Comparison of ENCODE assay signal across 12 mouse cellular contexts in the genomic region with DNA sequence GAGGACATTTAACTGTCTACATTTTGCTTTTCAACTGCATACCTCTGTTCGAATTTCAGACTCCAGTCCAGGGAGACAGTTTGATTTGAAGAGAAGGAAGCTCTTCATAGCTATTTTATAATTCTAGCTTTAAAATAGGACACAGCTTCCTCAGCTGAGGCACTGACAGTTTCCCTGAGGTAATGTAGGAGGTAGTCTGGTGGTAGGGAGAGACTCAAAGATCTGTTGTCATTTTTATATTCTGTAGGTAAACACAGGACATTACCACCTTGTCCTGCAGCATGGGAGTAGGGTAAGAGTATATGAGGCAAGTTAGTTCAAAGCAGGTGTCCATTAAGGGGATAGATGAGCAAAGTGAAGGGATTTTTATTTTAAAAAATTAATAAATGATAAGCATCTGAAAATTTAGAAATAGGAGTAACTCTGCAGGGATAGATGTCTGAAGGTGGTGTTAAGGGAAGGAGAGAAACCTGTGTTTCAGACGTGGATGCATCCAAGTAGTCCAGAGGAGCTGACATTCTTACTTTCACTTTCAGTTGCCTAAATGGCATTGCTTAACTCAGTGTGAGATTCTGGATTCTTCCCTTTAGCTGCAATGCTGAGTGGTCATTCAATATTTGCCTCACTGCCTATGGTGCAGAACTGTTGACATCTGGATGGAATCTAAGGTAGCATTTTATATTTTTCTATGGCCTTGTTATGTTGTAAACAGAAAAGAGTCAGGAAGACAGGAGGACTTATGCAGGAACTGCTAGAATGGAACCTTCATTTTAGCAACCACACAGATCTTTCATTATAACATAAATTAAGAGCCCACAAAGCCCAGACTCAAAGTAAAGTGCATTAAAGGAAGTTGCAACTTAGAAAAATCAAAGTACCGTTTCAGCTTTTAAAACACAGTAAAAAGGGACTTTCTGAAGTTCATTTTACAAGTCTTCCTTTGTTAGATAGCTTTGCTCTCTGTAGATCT.
DNase-seq lines count a peak whose midpoint lies in the region; ATAC-seq and TF ChIP-seq lines count a peak whose summit lies in the region.
"Had no signal": no experiment of that assay in that cellular context is flagged by ENCODE, and none has a peak within 500 bp of the region (broad histone marks: within the 10 kb centered on the region; RNA-seq: fewer than 3 reads in every experiment).

No protein-coding gene starts in this region.

- no peaks in the 10 kb centered on the region for H3K9me3 ChIP-seq in forebrain, embryonic 11.5 days (ENCODE audit: control insufficient read depth, low read length)
- H3K9me3 ChIP-seq in hindbrain, embryonic 12.5 days (replicated peaks) = no peaks in the 10 kb centered on the region
- H3K9me3 ChIP-seq: forebrain, embryonic 15.5 days; hindbrain, embryonic 13.5 days had no signal

- TF ChIP-seq CTCF in lung, adult 2 months (IDR thresholded peaks at IDR 0.05; ENCODE audit: insufficient read depth, low read length) = no peak

- 32% methylated on average over 3 of the region's 3 CpGs for WGBS in lung, adult 2 months
- WGBS in forebrain, embryonic 11.5 days = 82% methylated on average over 3 of the region's 3 CpGs
- WGBS in hindbrain, embryonic 12.5 days = 82% methylated on average over 3 of the region's 3 CpGs

- H3K27me3 ChIP-seq in forebrain, embryonic 11.5 days (ENCODE audit: control insufficient read depth, insufficient read depth, low read length) = no peaks in the 10 kb centered on the region
- H3K27me3 ChIP-seq in hindbrain, embryonic 12.5 days = no peaks in the 10 kb centered on the region
- H3K27me3 ChIP-seq: forebrain, embryonic 15.5 days; hindbrain, embryonic 13.5 days had no signal

- no peak for TF ChIP-seq POLR2A in lung, adult 2 months (IDR thresholded peaks at IDR 0.05; ENCODE audit: borderline replicate concordance, extremely low read depth, low read depth, low read length)

- H3K27ac ChIP-seq in forebrain, embryonic 11.5 days (ENCODE audit: low read depth, low read length) = no peak overlapping the region
- H3K27ac ChIP-seq in hindbrain, embryonic 12.5 days = no peak overlapping the region
- H3K27ac ChIP-seq: forebrain, embryonic 15.5 days; hindbrain, embryonic 13.5 days had no signal

- ATAC-seq in frontal cortex, adult (ENCODE audit: low TSS enrichment) = peak; percentile 82
- peak; percentile 87 for ATAC-seq in megakaryocyte progenitor cell, adult 5-6 weeks (replicated peaks; ENCODE audit: poor library complexity)
- no peak for ATAC-seq in forebrain, embryonic 11.5 days (replicated peaks; ENCODE audit: low FRiP score)
- ATAC-seq in hindbrain, embryonic 12.5 days (ENCODE audit: low FRiP score) = no peak
- ATAC-seq: forebrain, embryonic 15.5 days had no signal

- H3K4me3 ChIP-seq in lung, adult 2 months (replicated peaks; ENCODE audit: extremely low read depth, low read depth, low read length) = peak overlapping the region; percentile 42
- H3K4me3 ChIP-seq in forebrain, embryonic 11.5 days (ENCODE audit: low read depth, low read length) = no peak overlapping the region
- no peak overlapping the region for H3K4me3 ChIP-seq in hindbrain, embryonic 12.5 days
- H3K4me3 ChIP-seq: forebrain, embryonic 15.5 days; hindbrain, embryonic 13.5 days had no signal

- no peaks in the 10 kb centered on the region for H3K36me3 ChIP-seq in forebrain, embryonic 11.5 days (ENCODE audit: control insufficient read depth, insufficient read depth, low read length)
- H3K36me3 ChIP-seq in hindbrain, embryonic 12.5 days = no peaks in the 10 kb centered on the region
- H3K36me3 ChIP-seq: forebrain, embryonic 15.5 days; hindbrain, embryonic 13.5 days had no signal

- no peak overlapping the region for H3K4me2 ChIP-seq in forebrain, embryonic 11.5 days (ENCODE audit: low read depth, low read length, severe bottlenecking)
- no peak overlapping the region for H3K4me2 ChIP-seq in hindbrain, embryonic 12.5 days (replicated peaks)
- H3K4me2 ChIP-seq: forebrain, embryonic 15.5 days; hindbrain, embryonic 13.5 days had no signal

- H3K9ac ChIP-seq in forebrain, embryonic 11.5 days (ENCODE audit: low read length) = no peak overlapping the region
- no peak overlapping the region for H3K9ac ChIP-seq in hindbrain, embryonic 12.5 days
- H3K9ac ChIP-seq: forebrain, embryonic 15.5 days; hindbrain, embryonic 13.5 days had no signal

- no peaks in the 10 kb centered on the region for H3K4me1 ChIP-seq in lung, adult 2 months (ENCODE audit: control insufficient read depth, insufficient read depth, low read length)
- H3K4me1 ChIP-seq in forebrain, embryonic 11.5 days (replicated peaks; ENCODE audit: control insufficient read depth, insufficient read depth, low read length) = no peaks in the 10 kb centered on the region
- no peaks in the 10 kb centered on the region for H3K4me1 ChIP-seq in hindbrain, embryonic 12.5 days
- H3K4me1 ChIP-seq: forebrain, embryonic 15.5 days; hindbrain, embryonic 13.5 days had no signal

- DNase-seq in frontal cortex, postnatal 25 days (ENCODE audit: low spot score in 2 of 2) = no peak
- DNase-seq in lung, adult 2 months = no peak
- no peak for DNase-seq in lung, postnatal 4 days
- peak; percentile 47 for DNase-seq in NIH3T3 (ENCODE audit: low read depth)
- no peak for DNase-seq in forebrain, embryonic 11.5 days (ENCODE audit: low spot score)
- DNase-seq: kidney, postnatal 14 days; right cerebral cortex, postnatal 4 days had no signal

Comparison
In these comparisons a context has a peak if more than half of its experiments do, and no peak if none do; other contexts are left out.
1. ATAC-seq: peak in frontal cortex, adult (single experiment) and megakaryocyte progenitor cell, adult 5-6 weeks (single experiment); none in forebrain, embryonic 11.5 days (single experiment) and hindbrain, embryonic 12.5 days (single experiment).